Mouse (Mus musculus): ENCODE data around the gene Cfap65. TPM values are rescaled to one million over a fixed set of nuclear protein-coding genes. Genes with fewer than 3 reads are reported as not detected.
A peak's percentile ranks its signal among the peaks of the same experiment; 100 is the strongest.

Gene Cfap65
- total and polyA plus RNA-seq, 3 experiments, result not detected

GRCm38 (mm10) chr1:74859223-74859984, 76.0 kb downstream of the Cfap65 start:
- no peaks in the 10 kb centered on the region for H3K4me1 ChIP-seq (ENCODE audit: control insufficient read depth in 1 of 2, insufficient read depth in 2 of 2, low read length in 2 of 2)
- H3K27ac ChIP-seq (ENCODE audit: control insufficient read depth, low read depth, low read length), result no peak overlapping the region
- H3K4me3 ChIP-seq (ENCODE audit: control insufficient read depth in 1 of 2, insufficient read depth in 1 of 2, low read depth in 2 of 2, low read length in 2 of 2), result no peak overlapping the region
- no peaks in the 10 kb centered on the region for H3K9me3 ChIP-seq (replicated peaks; ENCODE audit: insufficient read depth, low read length)
- no peaks in the 10 kb centered on the region for H3K36me3 ChIP-seq (ENCODE audit: control insufficient read depth in 1 of 2, insufficient read depth in 2 of 2, low read length in 2 of 2)
- TF ChIP-seq NELFE (IDR thresholded peaks at IDR 0.05; ENCODE audit: low read depth, low read length) (no peak), MXI1 (IDR thresholded peaks at IDR 0.05; ENCODE audit: low read depth, low read length) (no peak), CHD2 (IDR thresholded peaks at IDR 0.05; ENCODE audit: low read length) (no peak), MYB (IDR thresholded peaks at IDR 0.05; ENCODE audit: low read depth, low read length) (no peak), MAX (IDR thresholded peaks at IDR 0.05; ENCODE audit: low read length) (no peak), UBTF (IDR thresholded peaks at IDR 0.05; ENCODE audit: borderline replicate concordance, insufficient read depth, low read depth, low read length) (no peak), NRF1 (IDR thresholded peaks at IDR 0.05; ENCODE audit: insufficient read depth, low read depth, low read length, poor library complexity, severe bottlenecking) (no peak), ZKSCAN1 (IDR thresholded peaks at IDR 0.05; ENCODE audit: low read depth, low read length) (no peak), MYC (IDR thresholded peaks at IDR 0.05; ENCODE audit: low read depth, low read length) (no peak), CTCF (IDR thresholded peaks at IDR 0.05 in 2 of 3, conservative IDR thresholded peaks at IDR 0.05 in 1 of 3; ENCODE audit: control insufficient read depth in 1 of 3, insufficient read depth in 1 of 3, low read depth in 2 of 3, low read length in 3 of 3, poor library complexity in 1 of 3, severe bottlenecking in 1 of 3) (no peak), USF2 (IDR thresholded peaks at IDR 0.05; ENCODE audit: borderline replicate concordance in 1 of 2, insufficient read depth in 1 of 2, low read depth in 1 of 2, low read length in 2 of 2) (no peak), POLR2A (IDR thresholded peaks at IDR 0.05; ENCODE audit: control insufficient read depth in 1 of 2, insufficient read depth in 1 of 2, low read depth in 1 of 2, low read length in 2 of 2, poor library complexity in 1 of 2) (no peak), CHD1 (IDR thresholded peaks at IDR 0.05; ENCODE audit: low read depth, low read length) (no peak), BHLHE40 (IDR thresholded peaks at IDR 0.05; ENCODE audit: borderline replicate concordance, low read depth, low read length) (no peak), POLR2AphosphoS5 (IDR thresholded peaks at IDR 0.05; ENCODE audit: borderline replicate concordance, low read depth, low read length) (no peak), KAT2A (conservative IDR thresholded peaks at IDR 0.05; ENCODE audit: low read depth, low read length) (no peak), E2F4 (IDR thresholded peaks at IDR 0.05; ENCODE audit: borderline replicate concordance, low read depth, low read length) (no peak), HCFC1 (IDR thresholded peaks at IDR 0.05; ENCODE audit: low read depth, low read length) (no peak), JUND (IDR thresholded peaks at IDR 0.05; ENCODE audit: low read depth, low read length) (no peak)
- H3K79me2 ChIP-seq (ENCODE audit: control insufficient read depth, insufficient read depth, low read length, poor library complexity), result no peaks in the 10 kb centered on the region
- no peaks in the 10 kb centered on the region for H3K27me3 ChIP-seq (ENCODE audit: control insufficient read depth in 1 of 2, insufficient read depth in 2 of 2, low read length in 2 of 2)
- H3K9ac ChIP-seq (ENCODE audit: control insufficient read depth, low read depth, low read length, poor library complexity, severe bottlenecking), result no peak overlapping the region
- DNase-seq (ENCODE audit: low read depth, low spot score), result peak; percentile 7

- H3K27me3 ChIP-seq (ENCODE audit: control insufficient read depth in 1 of 2, insufficient read depth in 2 of 2, low read length in 2 of 2), result no peaks in the 10 kb centered on the region
- no peak overlapping the region for H3K27ac ChIP-seq (ENCODE audit: control insufficient read depth, low read depth, low read length)
- no peaks in the 10 kb centered on the region for H3K4me1 ChIP-seq (ENCODE audit: control insufficient read depth in 1 of 2, insufficient read depth in 2 of 2, low read length in 2 of 2)
- no peak overlapping the region for H3K9ac ChIP-seq (ENCODE audit: control insufficient read depth, low read depth, low read length, poor library complexity, severe bottlenecking)
- TF ChIP-seq MAZ (IDR thresholded peaks at IDR 0.05; ENCODE audit: low read depth, low read length) (no peak), RAD21 (IDR thresholded peaks at IDR 0.05; ENCODE audit: low read depth, low read length) (no peak), CTCF (IDR thresholded peaks at IDR 0.05 in 2 of 3, conservative IDR thresholded peaks at IDR 0.05 in 1 of 3; ENCODE audit: control insufficient read depth in 1 of 3, insufficient read depth in 1 of 3, low read depth in 2 of 3, low read length in 3 of 3, poor library complexity in 1 of 3, severe bottlenecking in 1 of 3) (no peak), MEF2A (IDR thresholded peaks at IDR 0.05; ENCODE audit: extremely low read depth, insufficient replicate concordance, low read depth, low read length, poor library complexity, severe bottlenecking) (no peak), ETS1 (IDR thresholded peaks at IDR 0.05; ENCODE audit: low read depth, low read length) (no peak), MAFK (IDR thresholded peaks at IDR 0.05; ENCODE audit: borderline replicate concordance, low read depth, low read length) (no peak), CHD1 (IDR thresholded peaks at IDR 0.05; ENCODE audit: low read depth, low read length) (no peak), NRF1 (IDR thresholded peaks at IDR 0.05; ENCODE audit: insufficient read depth, low read depth, low read length, poor library complexity, severe bottlenecking) (no peak), E2F4 (IDR thresholded peaks at IDR 0.05; ENCODE audit: borderline replicate concordance, low read depth, low read length) (no peak), RCOR1 (IDR thresholded peaks at IDR 0.05; ENCODE audit: low read depth, low read length) (no peak), GATA1 (IDR thresholded peaks at IDR 0.05; ENCODE audit: low read depth, low read length) (no peak), MXI1 (IDR thresholded peaks at IDR 0.05; ENCODE audit: low read depth, low read length) (no peak), POLR2A (IDR thresholded peaks at IDR 0.05; ENCODE audit: control insufficient read depth in 1 of 2, insufficient read depth in 1 of 2, low read depth in 1 of 2, low read length in 2 of 2, poor library complexity in 1 of 2) (no peak), MYB (IDR thresholded peaks at IDR 0.05; ENCODE audit: low read depth, low read length) (no peak)
- no peaks in the 10 kb centered on the region for H3K36me3 ChIP-seq (ENCODE audit: control insufficient read depth in 1 of 2, insufficient read depth in 2 of 2, low read length in 2 of 2)
- no peaks in the 10 kb centered on the region for H3K9me3 ChIP-seq (replicated peaks; ENCODE audit: insufficient read depth, low read length)
- no peaks in the 10 kb centered on the region for H3K79me2 ChIP-seq (ENCODE audit: control insufficient read depth, insufficient read depth, low read length, poor library complexity)
- no peak overlapping the region for H3K4me3 ChIP-seq (ENCODE audit: control insufficient read depth in 1 of 2, insufficient read depth in 1 of 2, low read depth in 2 of 2, low read length in 2 of 2)
- no peak for DNase-seq (ENCODE audit: low read depth, low spot score)
Measured at GRCm38 (mm10) chr1:74858805-74859204, 76.6 kb downstream of the Cfap65 start.

All from MEL (cell line).